Mouse (Mus musculus) gastrocnemius, postnatal 10 days (tissue): ENCODE results near the gene Reg4. TPM values are rescaled to one million over a fixed set of nuclear protein-coding genes. Genes with fewer than 3 reads are reported as not detected.

ENCODE experiments used
- DNase-seq: peaks from one replicate; pipeline ENCODE4 v3.0.0; 2021; ENCODE audit warnings: mixed read lengths
- total RNA-seq, 2 experiments: library from RNA; stranded (reverse); gene quantifications; 2 replicates each; pipeline ENCODE4 v1.2.3; 2021

Gene Reg4
- total RNA-seq, 2 experiments from 2014 or later: not detected

- DNase-seq: no peak
Measured at GRCm38 (mm10) chr3:98237240-98237639, 15.3 kb downstream of the Reg4 start.

- DNase-seq: no peak
Measured at GRCm38 (mm10) chr3:98238150-98238549, 16.2 kb downstream of the Reg4 start.

DNA sequence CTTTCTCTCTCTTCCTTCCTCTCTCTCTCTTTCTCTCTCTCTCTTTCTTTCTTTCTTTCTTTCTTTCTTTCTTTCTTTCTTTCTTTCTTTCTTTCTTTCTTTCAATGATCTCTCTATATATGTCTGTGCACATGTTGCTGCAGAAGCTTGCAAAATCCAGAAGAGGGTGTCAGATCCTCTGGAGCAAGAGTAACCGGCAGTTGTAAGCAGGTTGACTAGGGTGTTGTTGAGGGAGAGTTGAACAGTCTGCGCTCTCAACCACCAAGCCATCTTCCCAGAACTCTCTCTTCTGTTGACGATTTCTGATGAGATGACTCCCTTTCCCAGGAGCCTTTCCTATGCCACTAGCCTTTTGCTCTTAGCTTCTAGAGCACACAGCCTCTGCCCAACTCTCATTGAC, 20.1 kb downstream of the Reg4 start:
- DNase-seq: no peak

- no peak for DNase-seq
Measured at GRCm38 (mm10) chr3:98242458-98243037, 20.6 kb downstream of the Reg4 start.

GRCm38 (mm10) chr3:98245892-98246291, 23.9 kb downstream of the Reg4 start:
- DNase-seq: no peak

DNA sequence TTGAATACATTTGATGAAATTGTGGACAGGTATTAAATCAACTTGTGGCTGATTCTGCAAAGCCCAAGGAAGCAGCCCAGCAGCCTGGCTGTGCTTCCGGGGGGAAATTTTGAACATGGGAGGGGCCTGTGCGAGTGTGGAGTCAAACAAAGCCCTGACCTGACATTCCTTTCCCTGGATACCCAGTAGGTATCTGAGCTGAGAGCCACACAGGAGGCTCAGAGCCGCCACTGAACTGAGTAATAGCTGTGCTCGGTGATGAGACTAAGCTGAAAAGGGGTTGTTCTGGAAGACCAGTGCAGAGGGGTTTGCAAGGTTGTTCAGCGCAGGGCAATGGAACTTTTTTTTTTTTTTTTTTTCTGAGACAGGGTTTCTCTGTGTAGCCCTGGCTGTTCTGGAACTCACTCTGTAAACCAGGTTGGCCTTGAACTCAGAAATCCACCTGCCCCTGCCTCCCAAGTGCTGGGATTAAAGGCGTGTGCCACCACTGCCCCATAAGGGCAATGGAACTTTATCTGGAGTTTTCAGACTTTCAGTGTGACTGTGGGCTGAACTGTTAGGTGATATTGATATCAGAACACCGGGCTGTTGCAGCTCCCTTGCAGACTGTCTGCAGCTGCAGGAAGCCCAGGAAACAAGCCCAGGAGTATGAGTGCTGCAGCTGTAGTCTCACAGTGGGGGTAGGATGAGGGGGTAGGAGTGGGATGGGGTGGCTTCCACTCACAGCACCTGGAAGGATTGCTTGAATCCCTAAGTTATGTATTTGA, 25.2 kb downstream of the Reg4 start:
- no peak for DNase-seq

- no peak for DNase-seq
Measured at GRCm38 (mm10) chr3:98249378-98249777, 27.4 kb downstream of the Reg4 start.

DNA sequence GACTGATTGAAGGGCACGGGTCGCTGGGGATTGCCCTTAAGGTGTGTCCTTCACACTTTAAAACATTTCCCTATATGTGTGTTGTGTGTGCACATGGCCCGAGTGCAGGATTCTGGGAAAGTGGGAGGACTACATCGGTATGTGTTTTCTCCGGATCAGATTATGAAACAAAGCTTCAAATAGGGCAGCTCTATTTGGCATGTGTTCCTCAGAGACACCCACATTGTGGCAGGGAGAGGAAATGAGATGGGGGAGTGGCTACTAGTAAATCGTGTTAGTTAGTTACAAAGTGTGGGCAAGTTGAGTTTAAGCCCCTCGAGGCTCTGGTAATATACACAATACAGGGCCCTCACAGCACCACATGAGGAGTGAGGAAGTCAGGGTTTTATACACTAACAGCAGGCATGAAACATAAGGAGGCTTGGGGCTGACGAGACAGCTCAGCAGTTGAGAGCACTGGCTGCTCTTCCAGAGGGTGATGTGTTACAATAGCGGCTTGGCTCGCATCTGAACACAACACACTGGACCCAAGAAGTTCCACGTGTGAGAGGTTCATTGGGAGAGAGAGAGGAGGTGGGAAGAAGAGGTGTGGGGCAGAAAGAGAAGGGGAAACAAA, 28.0 kb downstream of the Reg4 start:
- no peak for DNase-seq

DNA sequence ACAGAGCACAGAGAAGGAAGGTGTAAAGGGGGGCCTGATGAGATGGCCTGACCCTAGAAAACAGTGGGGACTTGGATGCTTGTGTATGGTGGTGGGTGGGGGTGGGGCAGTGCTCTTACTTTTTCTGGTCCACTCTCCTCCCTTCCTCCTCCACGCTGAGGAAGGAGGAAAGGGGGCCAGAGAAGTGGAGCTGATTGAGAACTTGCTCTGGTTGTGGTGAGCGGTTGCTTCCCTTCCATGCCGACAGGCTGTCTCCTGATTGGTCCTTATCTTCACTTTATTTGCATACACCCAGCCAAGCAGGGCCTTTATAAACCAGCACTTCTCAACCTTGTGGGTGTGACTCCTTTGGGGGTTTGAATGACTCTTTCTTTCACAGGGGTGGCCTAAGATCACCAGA, 32.1 kb downstream of the Reg4 start:
- no peak for DNase-seq

DNA sequence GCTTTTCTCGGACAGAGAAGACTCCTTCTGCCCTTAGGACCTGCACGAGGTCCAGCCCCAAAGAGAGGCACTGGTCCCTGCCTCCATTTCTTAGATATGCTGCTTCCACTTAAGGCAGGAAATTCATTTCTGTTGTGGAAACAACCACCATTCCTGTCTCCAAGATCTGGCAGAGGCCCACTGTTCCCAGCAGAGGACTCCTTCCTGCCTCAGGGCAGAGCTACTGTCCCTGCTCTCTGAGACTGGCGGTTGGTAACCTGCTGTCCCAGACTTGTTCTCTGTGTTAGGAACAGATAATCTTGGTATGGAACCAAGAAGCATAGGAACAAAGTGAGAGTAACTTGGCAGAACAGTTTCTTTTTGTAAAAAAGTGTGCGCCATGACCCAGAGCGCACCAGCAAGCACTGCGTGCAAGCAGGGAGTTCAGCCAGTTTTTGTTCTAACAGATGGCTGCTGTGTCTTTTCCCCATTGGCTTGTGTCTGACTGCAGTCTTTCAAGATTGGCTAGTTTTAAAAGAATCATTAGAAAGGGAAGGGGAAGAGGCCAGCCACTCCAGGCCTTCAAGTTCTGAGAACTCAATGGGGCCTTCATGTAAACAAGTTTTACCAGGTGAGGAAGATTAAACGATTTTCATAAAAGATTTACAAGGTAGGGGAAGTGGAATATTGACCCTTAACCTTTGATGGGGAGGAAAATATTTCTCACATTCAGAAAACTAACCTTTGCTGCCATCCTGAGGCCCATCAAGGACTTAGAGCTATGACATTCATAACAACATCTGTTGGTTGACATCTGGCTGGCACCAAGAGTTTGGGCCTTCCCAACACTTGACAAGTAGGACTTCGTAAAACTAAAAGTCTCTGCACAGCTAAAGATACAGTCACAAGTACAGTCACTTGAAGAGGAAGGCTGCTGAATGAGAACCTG, 33.0 kb downstream of the Reg4 start:
- no peak for DNase-seq

DNA sequence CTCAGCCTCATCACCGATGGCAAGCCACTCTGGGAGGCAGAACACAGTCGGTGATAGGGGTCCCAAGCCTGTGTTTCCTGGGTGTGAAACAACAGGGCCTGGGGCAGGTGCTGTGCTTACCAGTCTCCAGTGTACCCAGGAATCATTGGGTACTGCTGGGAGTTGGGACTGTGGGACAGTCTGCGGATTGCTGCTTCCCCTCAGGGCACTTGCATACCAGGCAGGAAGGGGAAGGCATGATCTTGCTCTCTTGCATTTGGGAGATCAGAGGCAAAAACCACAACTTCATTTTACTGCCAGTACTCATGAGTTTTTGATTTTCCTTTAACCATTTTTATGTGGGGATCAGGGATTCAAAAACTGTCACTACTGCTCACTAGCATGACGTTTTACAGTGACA, 36.8 kb downstream of the Reg4 start:
- no peak for DNase-seq

GRCm38 (mm10) chr3:98259271-98259751, 37.4 kb downstream of the Reg4 start:
- no peak for DNase-seq

- DNase-seq: no peak
Measured at GRCm38 (mm10) chr3:98260534-98260933, 38.6 kb downstream of the Reg4 start.

GRCm38 (mm10) chr3:98261415-98261814, 39.5 kb downstream of the Reg4 start:
- DNase-seq: no peak

DNA sequence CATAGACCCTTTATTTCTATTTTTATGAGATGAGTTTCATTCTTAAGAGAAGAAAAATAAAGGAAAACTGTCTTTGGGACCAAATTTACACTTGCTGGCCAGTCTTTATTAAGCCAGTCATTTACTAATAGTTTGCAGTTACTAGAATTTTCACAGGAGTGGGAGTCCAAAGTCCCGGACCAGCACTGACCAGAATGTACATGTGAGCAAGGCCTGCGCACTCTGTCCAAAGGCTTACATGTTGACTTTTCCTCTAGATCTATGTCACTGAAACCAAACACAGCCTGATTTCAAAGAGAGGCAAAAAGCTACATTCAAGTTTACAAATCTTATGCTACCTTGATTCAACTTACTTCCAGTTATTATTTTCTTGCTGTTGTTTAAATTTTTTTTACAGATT, 40.2 kb downstream of the Reg4 start:
- DNase-seq: no peak

DNA sequence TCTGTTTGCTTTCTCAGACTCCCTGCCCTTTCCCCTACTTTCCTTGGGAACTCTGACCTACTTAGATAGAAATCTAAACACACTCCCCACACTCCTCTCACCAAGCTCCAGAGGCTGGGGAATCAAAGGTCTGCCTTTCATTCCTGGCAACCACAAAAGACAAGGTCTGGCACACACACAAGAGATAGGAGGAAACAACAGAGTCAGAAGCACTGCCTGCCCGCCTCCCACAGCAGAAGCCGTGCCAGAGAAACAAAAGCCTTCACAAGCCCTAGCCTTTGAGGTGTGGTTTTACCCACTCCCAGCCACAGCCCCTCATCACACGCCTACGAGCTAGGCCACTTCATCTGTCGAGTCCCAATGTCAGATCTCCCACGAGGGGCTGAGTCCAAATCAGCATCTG, 45.3 kb downstream of the Reg4 start:
- DNase-seq: no peak

DNA sequence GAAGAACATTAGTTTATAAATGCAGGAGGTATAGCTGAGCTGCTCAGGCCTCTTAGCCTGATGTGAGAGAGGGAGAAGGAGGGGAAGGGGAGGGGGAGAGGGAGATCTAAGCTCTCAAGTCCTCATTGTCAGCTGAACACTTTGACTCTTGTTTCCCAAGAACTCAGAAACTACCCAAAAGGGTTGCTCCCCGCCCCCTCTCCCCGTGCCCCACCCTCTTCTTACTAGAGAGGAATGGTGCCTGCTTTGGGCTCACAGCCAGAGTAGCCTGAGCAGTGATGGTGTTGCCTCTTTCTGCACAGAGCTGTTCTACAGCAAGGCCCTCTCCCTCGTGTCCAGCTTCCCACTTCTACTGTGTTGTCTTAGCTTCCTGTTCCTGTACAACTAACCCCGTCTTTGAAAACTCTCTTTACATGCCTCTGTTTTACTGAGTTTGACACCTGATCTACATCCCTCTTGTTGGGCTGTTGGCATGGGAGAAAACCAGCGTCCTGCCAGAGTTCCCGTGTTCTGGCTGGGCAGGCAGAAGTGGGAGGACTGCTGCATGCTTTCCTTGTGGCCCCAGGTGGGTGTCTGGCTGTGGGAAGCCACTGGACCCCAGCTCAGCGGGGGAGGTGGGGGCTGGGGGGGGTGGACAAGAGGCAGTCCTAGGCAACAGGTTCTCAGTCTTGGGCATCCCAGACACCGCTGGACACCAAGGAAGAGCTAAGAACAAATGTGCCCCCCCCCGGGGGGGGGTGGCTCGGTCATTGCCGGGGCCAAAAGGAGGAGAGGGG, 51.9 kb downstream of the Reg4 start:
- no peak for DNase-seq

DNA sequence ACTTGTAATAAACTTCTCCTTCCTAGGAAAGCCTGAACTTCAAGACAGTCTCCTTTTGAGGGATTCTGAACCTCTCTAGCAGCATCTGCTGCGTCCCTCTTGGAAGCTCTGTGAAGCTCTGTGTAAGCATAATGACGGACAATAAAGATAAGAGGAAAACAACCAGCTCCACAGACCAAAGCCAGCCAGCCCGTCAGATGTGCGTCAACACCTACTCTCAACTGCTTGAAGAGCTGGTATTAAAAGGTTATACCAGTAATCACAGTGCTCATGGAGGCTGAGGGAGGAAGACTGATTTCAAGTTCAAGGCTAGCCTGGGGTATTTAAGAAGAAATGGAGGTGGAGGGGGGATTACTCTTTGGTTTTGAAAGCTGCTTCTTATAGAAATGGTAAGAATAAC, 57.7 kb downstream of the Reg4 start:
- no peak for DNase-seq

DNA sequence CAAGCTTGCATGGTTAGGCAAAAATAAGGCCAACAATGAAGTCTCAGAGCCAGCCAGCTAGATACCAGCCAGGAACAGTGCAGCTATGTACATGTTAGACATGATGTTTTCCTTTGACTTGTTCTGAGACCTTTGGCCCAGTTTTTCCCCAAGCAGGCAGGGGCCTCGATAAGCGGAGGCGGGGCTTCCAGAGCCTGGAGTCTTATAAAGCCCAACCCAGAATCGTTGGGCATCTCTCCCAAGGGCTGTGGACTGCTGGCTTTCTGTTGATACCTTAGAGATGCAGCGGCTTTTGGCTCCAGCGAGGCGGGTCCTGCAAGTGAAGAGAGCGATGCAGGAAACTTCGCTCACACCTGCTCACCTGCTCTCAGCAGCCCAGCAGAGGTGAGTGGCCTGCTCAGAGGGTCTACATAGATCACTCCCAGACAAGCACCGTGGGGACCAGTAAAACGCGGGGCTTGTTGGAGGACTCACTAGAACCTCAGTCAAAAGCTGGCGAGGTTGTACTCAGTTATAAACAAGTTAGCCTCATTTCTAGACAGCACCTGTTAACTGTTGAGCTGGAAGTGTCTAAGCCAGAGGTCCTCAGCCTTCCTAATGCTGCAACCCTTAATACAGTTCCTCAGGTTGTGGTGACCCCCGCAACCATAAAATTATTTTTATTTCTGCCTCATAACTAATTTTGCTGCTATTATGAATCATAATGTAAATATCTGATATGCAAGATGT, 58.4 kb downstream of the Reg4 start, which contains the start of gene Hmgcs2:
TSS of gene Hmgcs2 (plus strand) at position 232 of the 729 bp plus-strand sequence.
- DNase-seq: peak; percentile 15

GRCm38 (mm10) chr3:98280933-98281678, 59.1 kb downstream of the Reg4 start:
- DNase-seq: peak; percentile 62
